In the genomic region with DNA sequence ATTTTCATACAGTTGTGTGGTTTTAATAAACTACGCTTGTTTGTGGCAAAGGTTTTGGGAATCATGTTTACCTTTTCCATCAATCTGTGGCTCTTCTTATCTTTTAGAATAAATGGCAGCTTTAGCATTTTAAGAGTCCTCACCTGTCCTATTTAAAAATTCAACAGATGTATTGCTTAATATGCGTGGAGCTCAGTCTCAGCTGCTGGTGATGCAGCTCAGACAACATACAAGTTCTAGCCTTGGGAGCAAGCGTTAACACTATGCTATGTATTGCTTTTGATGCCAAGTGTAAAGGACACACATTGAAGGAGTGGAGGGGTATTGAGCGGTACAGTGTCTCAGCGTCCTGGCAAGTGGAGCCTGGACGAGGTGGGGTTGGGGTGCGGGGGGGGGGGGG, we compare ENCODE assay signal across 1 mouse cellular context.
TF ChIP-seq lines count a peak whose summit lies in the region.

No protein-coding gene starts in this region.

TF ChIP-seq in CH12.LX, 34 proteins besides CTCF, POLR2A, EP300 and RAD21 (continued from another document):
- TF ChIP-seq RCOR1 (conservative IDR thresholded peaks at IDR 0.05; ENCODE audit: low read depth, low read length): no peak
